9 mouse cellular contexts compared by ENCODE assay signal in the genomic region with DNA sequence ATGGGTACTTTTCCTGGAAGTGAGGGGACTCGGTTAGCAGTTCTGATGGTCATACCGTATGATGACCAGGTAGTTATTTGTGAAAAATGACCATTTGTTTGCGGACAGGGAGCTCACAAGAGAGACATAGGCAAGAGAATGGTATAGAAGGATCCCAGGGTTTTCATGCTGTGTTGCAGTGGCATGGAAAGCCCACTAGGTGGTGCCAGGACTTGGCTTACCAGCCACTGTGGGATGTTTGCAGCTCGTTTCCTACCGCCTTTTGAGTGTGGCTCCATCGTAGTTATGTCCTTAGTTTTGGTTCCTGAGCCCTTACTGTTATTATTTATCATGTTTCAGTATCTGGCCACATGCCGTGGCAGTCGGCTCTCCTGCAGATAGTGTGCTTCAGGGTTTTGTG. TPM values are rescaled to one million over a fixed set of nuclear protein-coding genes. Genes with fewer than 3 reads are reported as not detected.
DNase-seq lines count a peak whose midpoint lies in the region; ATAC-seq and TF ChIP-seq lines count a peak whose summit lies in the region.
"Had no signal": no experiment of that assay in that cellular context is flagged by ENCODE, and none has a peak within 500 bp of the region (broad histone marks: within the 10 kb centered on the region; RNA-seq: fewer than 3 reads in every experiment).

No protein-coding gene starts in this region.

- no peaks in the 10 kb centered on the region for H3K27me3 ChIP-seq in lung, embryonic 14.5 days (ENCODE audit: insufficient read depth, low read length)
- H3K27me3 ChIP-seq: lung, embryonic 15.5 days had no signal

- no peak overlapping the region for H3K9ac ChIP-seq in lung, embryonic 14.5 days
- H3K9ac ChIP-seq: lung, embryonic 15.5 days had no signal

- ATAC-seq in cerebellum, adult (ENCODE audit: insufficient number of reproducible peaks, low FRiP score, low TSS enrichment): peak; percentile 62; the same call in 1 of the 2 replicates
- ATAC-seq in lung, embryonic 14.5 days (ENCODE audit: insufficient read depth): peak; percentile 63; the same call in 1 of the 2 replicates

- H3K4me1 ChIP-seq in lung, embryonic 14.5 days (ENCODE audit: insufficient read depth): no peaks in the 10 kb centered on the region
- H3K4me1 ChIP-seq: lung, embryonic 15.5 days had no signal

- no peak overlapping the region for H3K4me2 ChIP-seq in lung, embryonic 14.5 days
- H3K4me2 ChIP-seq: lung, embryonic 15.5 days had no signal

- H3K36me3 ChIP-seq in lung, embryonic 14.5 days (ENCODE audit: insufficient read depth): peaks cover 71% of the 10 kb centered on the region

- intact Hi-C loops in gastrocnemius, postnatal 14 days (cut with DNase I; ENCODE audit: low total_unique reads): loop anchor here (10.0 kb wide), 1 partner anchor 294 kb away; no protein-coding TSS in a partner anchor

- H3K27ac ChIP-seq in lung, embryonic 14.5 days (ENCODE audit: low read depth): no peak overlapping the region
- H3K27ac ChIP-seq: lung, embryonic 15.5 days had no signal

- DNase-seq in cerebellum, adult 11-12 months: no peak
- DNase-seq in ZHBTc4 (ENCODE audit: low read depth, low spot score): peak; percentile 74
- peak; percentile 53 to 74 for DNase-seq in cerebellum, postnatal 4 days (ENCODE audit: low spot score in 2 of 2)
- DNase-seq in gastrocnemius, postnatal 14 days: peak; percentile 42
- peak; percentile 60 to 83 for DNase-seq in layer of hippocampus, adult 18-20 months (ENCODE audit: low spot score in 2 of 2)
- peak; percentile 91 for DNase-seq in lung, embryonic 14.5 days
- DNase-seq in retina, postnatal 7 days (ENCODE audit: low read depth, low spot score): peak; percentile 58

- H3K4me3 ChIP-seq in lung, embryonic 14.5 days (ENCODE audit: low read depth, low read length): no peak overlapping the region
- H3K4me3 ChIP-seq: lung, embryonic 15.5 days had no signal

- 35% methylated on average over 8 of the region's 8 CpGs for WGBS in lung, embryonic 14.5 days

- TF ChIP-seq CTCF in lung, embryonic 14.5 days (IDR thresholded peaks at IDR 0.05; ENCODE audit: low read depth): peak; percentile 98

- H3K9me3 ChIP-seq in lung, embryonic 14.5 days (ENCODE audit: low read depth, low read length): no peaks in the 10 kb centered on the region
- H3K9me3 ChIP-seq: lung, embryonic 15.5 days had no signal

RNA-seq across cellular contexts. Expression of gene Exog, which starts 15.7 kb away (rescaled TPM):
- 1 to 10 TPM; 1.4 to 1.9 TPM for total RNA-seq in gastrocnemius, postnatal 14 days (2021)
- 10 to 100 TPM; 20.2 to 21.4 TPM for total RNA-seq in layer of hippocampus, adult 18-20 months (2021)
- 32.1 and 33.7 TPM in 2 replicates for polyA plus RNA-seq in lung, embryonic 14.5 days (2014; fragmentation: Nextera tagmentation; extraction: Ambion mirVana)

RNA-seq across cellular contexts. Expression of gene Acvr2b, which starts 58.5 kb away (rescaled TPM):
- total RNA-seq in gastrocnemius, postnatal 14 days (2021): 1 to 10 TPM; 6.5 to 7.3 TPM
- total RNA-seq in layer of hippocampus, adult 18-20 months (2021): 10 to 100 TPM; 11.3 to 13.5 TPM
- polyA plus RNA-seq in lung, embryonic 14.5 days (2014; fragmentation: Nextera tagmentation; extraction: Ambion mirVana): 22.7 and 28.2 TPM in 2 replicates

Comparison
In these comparisons a context has a peak if more than half of its experiments do, and no peak if none do; other contexts are left out.
1. RNA of gene Exog, which starts 15.7 kb away (total RNA-seq): 20.2 to 21.4 TPM in layer of hippocampus, adult 18-20 months; 1.4 to 1.9 TPM in gastrocnemius, postnatal 14 days; every median in the first group is over 4 times any median in the second.